Mouse (Mus musculus): ENCODE results near the gene Gm11146. TPM values are rescaled to one million over a fixed set of nuclear protein-coding genes. Genes with fewer than 3 reads are reported as not detected.

Gene Gm11146
- total and polyA plus RNA-seq, 3 experiments, result not detected

DNA sequence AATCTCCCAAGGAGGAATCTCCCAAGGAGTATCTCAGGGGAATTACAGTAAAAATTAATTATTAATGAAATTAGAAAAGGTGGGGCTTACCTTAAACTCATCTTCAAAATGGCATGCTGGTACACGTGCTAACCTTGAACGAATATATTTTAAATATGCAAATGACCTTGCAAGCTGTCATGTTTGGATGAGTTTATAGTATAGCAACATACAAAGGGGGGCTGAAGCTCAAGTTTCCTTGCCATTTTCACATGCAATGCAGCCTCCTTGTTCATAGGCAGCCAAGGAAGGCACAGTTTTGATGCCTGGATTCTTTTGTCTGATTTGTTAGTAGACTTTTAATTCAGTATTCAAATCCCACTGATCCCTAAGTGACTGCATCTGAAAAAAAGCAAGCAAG, 47.1 kb upstream of the Gm11146 start:
- H3K9ac ChIP-seq (ENCODE audit: control insufficient read depth, low read depth, low read length, poor library complexity, severe bottlenecking), result no peak overlapping the region
- no peaks in the 10 kb centered on the region for H3K36me3 ChIP-seq (ENCODE audit: control insufficient read depth in 1 of 2, insufficient read depth in 2 of 2, low read length in 2 of 2)
- H3K79me2 ChIP-seq (ENCODE audit: control insufficient read depth, insufficient read depth, low read length, poor library complexity), result no peaks in the 10 kb centered on the region
- no peaks in the 10 kb centered on the region for H3K4me1 ChIP-seq (ENCODE audit: control insufficient read depth in 1 of 2, insufficient read depth in 2 of 2, low read length in 2 of 2)
- no peaks in the 10 kb centered on the region for H3K27me3 ChIP-seq (ENCODE audit: control insufficient read depth in 1 of 2, insufficient read depth in 2 of 2, low read length in 2 of 2)
- no peaks in the 10 kb centered on the region for H3K9me3 ChIP-seq (replicated peaks; ENCODE audit: insufficient read depth, low read length)
- no peak for DNase-seq (ENCODE audit: low read depth, low spot score)
- no peak overlapping the region for H3K27ac ChIP-seq (ENCODE audit: control insufficient read depth, low read depth, low read length)
- TF ChIP-seq MXI1 (IDR thresholded peaks at IDR 0.05; ENCODE audit: low read depth, low read length) (no peak), USF2 (IDR thresholded peaks at IDR 0.05; ENCODE audit: borderline replicate concordance in 1 of 2, insufficient read depth in 1 of 2, low read depth in 1 of 2, low read length in 2 of 2) (no peak), NELFE (IDR thresholded peaks at IDR 0.05; ENCODE audit: low read depth, low read length) (no peak), E2F4 (IDR thresholded peaks at IDR 0.05; ENCODE audit: borderline replicate concordance, low read depth, low read length) (no peak), MAX (IDR thresholded peaks at IDR 0.05; ENCODE audit: low read length) (no peak), USF1 (IDR thresholded peaks at IDR 0.05; ENCODE audit: low read depth, low read length) (no peak), ETS1 (IDR thresholded peaks at IDR 0.05; ENCODE audit: low read depth, low read length) (no peak), NRF1 (IDR thresholded peaks at IDR 0.05; ENCODE audit: insufficient read depth, low read depth, low read length, poor library complexity, severe bottlenecking) (no peak), MYC (IDR thresholded peaks at IDR 0.05; ENCODE audit: low read depth, low read length) (no peak), SIN3A (IDR thresholded peaks at IDR 0.05; ENCODE audit: low read length) (no peak), KAT2A (conservative IDR thresholded peaks at IDR 0.05; ENCODE audit: low read depth, low read length) (no peak), RAD21 (IDR thresholded peaks at IDR 0.05; ENCODE audit: low read depth, low read length) (no peak), ZKSCAN1 (IDR thresholded peaks at IDR 0.05; ENCODE audit: low read depth, low read length) (no peak), GATA1 (IDR thresholded peaks at IDR 0.05; ENCODE audit: low read depth, low read length) (no peak), ELF1 (IDR thresholded peaks at IDR 0.05; ENCODE audit: low read depth, low read length) (no peak), TAL1 (IDR thresholded peaks at IDR 0.05; ENCODE audit: low read length) (no peak), UBTF (IDR thresholded peaks at IDR 0.05; ENCODE audit: borderline replicate concordance, insufficient read depth, low read depth, low read length) (no peak)
- no peak overlapping the region for H3K4me3 ChIP-seq (ENCODE audit: control insufficient read depth in 1 of 2, insufficient read depth in 1 of 2, low read depth in 2 of 2, low read length in 2 of 2)

DNA sequence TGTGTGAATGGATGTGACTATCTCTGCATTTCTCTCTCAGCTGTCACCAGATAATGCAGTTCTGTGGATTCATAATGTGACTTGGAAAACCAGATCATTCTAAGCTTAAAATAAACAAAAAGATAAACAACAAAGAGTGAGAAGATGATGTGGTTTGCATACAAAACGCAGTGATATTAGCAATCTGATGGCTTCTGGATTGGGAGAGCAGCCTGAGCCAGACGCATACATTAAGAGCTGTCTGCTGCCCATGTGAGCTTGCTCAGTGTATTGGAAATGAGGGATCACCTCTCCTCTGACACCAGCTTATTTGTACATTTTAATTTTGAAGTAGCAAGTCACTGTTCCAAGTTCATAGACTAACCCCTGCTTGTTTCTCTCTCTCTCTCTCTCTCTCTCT, 46.3 kb upstream of the Gm11146 start:
- Histone ChIP-seq H3K4me3 (ENCODE audit: control insufficient read depth in 1 of 2, insufficient read depth in 1 of 2, low read depth in 2 of 2, low read length in 2 of 2) (no peak overlapping the region), H3K9me3 (replicated peaks; ENCODE audit: insufficient read depth, low read length) (no peaks in the 10 kb centered on the region), H3K9ac (ENCODE audit: control insufficient read depth, low read depth, low read length, poor library complexity, severe bottlenecking) (no peak overlapping the region), H3K36me3 (ENCODE audit: control insufficient read depth in 1 of 2, insufficient read depth in 2 of 2, low read length in 2 of 2) (no peaks in the 10 kb centered on the region), H3K4me1 (ENCODE audit: control insufficient read depth in 1 of 2, insufficient read depth in 2 of 2, low read length in 2 of 2) (no peaks in the 10 kb centered on the region), H3K79me2 (ENCODE audit: control insufficient read depth, insufficient read depth, low read length, poor library complexity) (no peaks in the 10 kb centered on the region), H3K27me3 (ENCODE audit: control insufficient read depth in 1 of 2, insufficient read depth in 2 of 2, low read length in 2 of 2) (no peaks in the 10 kb centered on the region), H3K27ac (ENCODE audit: control insufficient read depth, low read depth, low read length) (no peak overlapping the region)
- DNase-seq (ENCODE audit: low read depth, low spot score), result no peak
- TF ChIP-seq SMC3 (IDR thresholded peaks at IDR 0.05; ENCODE audit: low read depth, low read length) (no peak), ELF1 (IDR thresholded peaks at IDR 0.05; ENCODE audit: low read depth, low read length) (no peak), TCF12 (IDR thresholded peaks at IDR 0.05; ENCODE audit: low read depth, low read length) (no peak), POLR2AphosphoS2 (IDR thresholded peaks at IDR 0.05; ENCODE audit: low read length) (no peak), ZMIZ1 (IDR thresholded peaks at IDR 0.05; ENCODE audit: low read depth, low read length) (no peak), CHD1 (IDR thresholded peaks at IDR 0.05; ENCODE audit: low read depth, low read length) (no peak), MAX (IDR thresholded peaks at IDR 0.05; ENCODE audit: low read length) (no peak), ZNF384 (IDR thresholded peaks at IDR 0.05; ENCODE audit: low read depth, low read length) (no peak)

Measured in MEL (cell line).